Mouse (Mus musculus) intestine, postnatal 0 days (tissue): ENCODE results near the gene Nyx. TPM values are rescaled to one million over a fixed set of nuclear protein-coding genes. Genes with fewer than 3 reads are reported as not detected.

Experiments
- ATAC-seq: fragments of 200-750 bp; cut with Nextera tagmentation; 2 replicates; pipeline ENCODE4 v1.8.0; 2017; ENCODE audit warnings: mild to moderate bottlenecking, moderate TSS enrichment, moderate library complexity
- H3K27ac ChIP-seq: fragments of 300-500 bp; sonication (generic); 2 replicates; pipeline ENCODE4 v1.5.1; 2014; ENCODE audit warnings: mild to moderate bottlenecking, low read depth, low read length, moderate library complexity
- H3K27me3 ChIP-seq: fragments of 300-500 bp; sonication (generic); replicated peaks from 2 replicates; pipeline ENCODE4 v1.6.1; 2014; ENCODE audit warnings: low read length, mixed read lengths; ENCODE audit not compliant: control insufficient read depth, insufficient read depth
- H3K36me3 ChIP-seq: fragments of 300-500 bp; sonication (generic); 2 replicates; pipeline ENCODE4 v1.6.1; 2014; ENCODE audit warnings: mild to moderate bottlenecking, moderate library complexity; ENCODE audit not compliant: control insufficient read depth, insufficient read depth
- H3K4me1 ChIP-seq: fragments of 300-500 bp; sonication (generic); replicated peaks from 2 replicates; pipeline ENCODE4 v1.6.1; 2014; ENCODE audit warnings: antibody characterized with exemption, low read length, mixed read lengths; ENCODE audit not compliant: control insufficient read depth, insufficient read depth
- H3K4me2 ChIP-seq: fragments of 300-500 bp; sonication (generic); replicated peaks from 2 replicates; pipeline ENCODE4 v1.6.1; 2014; ENCODE audit warnings: low read depth, mild to moderate bottlenecking, moderate library complexity
- H3K4me3 ChIP-seq: fragments of 300-500 bp; sonication (generic); 2 replicates; pipeline ENCODE4 v1.5.1; 2014; ENCODE audit warnings: low read depth, low read length
- H3K9ac ChIP-seq: fragments of 300-500 bp; sonication (generic); 2 replicates; pipeline ENCODE4 v1.6.1; 2014; ENCODE audit warnings: mild to moderate bottlenecking, low read depth, low read length
- H3K9me3 ChIP-seq: fragments of 300-500 bp; sonication (generic); 2 replicates; pipeline ENCODE4 v1.6.1; 2016; ENCODE audit warnings: mixed run types; ENCODE audit not compliant: control insufficient read depth
- CTCF ChIP-seq: sonication (generic); IDR thresholded peaks from 2 replicates; pipeline ENCODE4 v1.5.1; 2016; ENCODE audit warnings: low read depth, mild to moderate bottlenecking, control low read depth, antibody characterized with exemption, moderate library complexity
- WGBS: fragments of 180-500 bp; shearing (Covaris S2); extraction: QIAGEN DNeasy Blood & Tissue Kit; methylation state at CpG from one replicate; pipeline ENCODE4 v1.1.7; 2014; 5-methylcytosine and 5-hydroxymethylcytosine counted together
- polyA plus RNA-seq: library from polyadenylated mRNA; unstranded; fragments of >200 nt; fragmentation: Nextera tagmentation; extraction: Ambion mirVana; gene quantifications from 2 replicates; pipeline ENCODE4 v1.2.1, GENCODE M21; 2015

Nyx gene
- polyA plus RNA-seq, 1 experiment from 2014 or later: 0.09 TPM

- Histone ChIP-seq H3K27me3 (no peaks in the 10 kb centered on the region), H3K9ac (no peak overlapping the region), H3K9me3 (no peaks in the 10 kb centered on the region), H3K4me1 (no peaks in the 10 kb centered on the region), H3K36me3 (no peaks in the 10 kb centered on the region), H3K27ac (no peak overlapping the region), H3K4me3 (no peak overlapping the region), H3K4me2 (no peak overlapping the region)
- 83% methylated on average over 3 of the region's 3 CpGs for WGBS
- no peak for ATAC-seq
- TF ChIP-seq CTCF: no peak
Measured at GRCm38 (mm10) chrX:13471925-13472324, 6.0 kb downstream of the Nyx start.

DNA sequence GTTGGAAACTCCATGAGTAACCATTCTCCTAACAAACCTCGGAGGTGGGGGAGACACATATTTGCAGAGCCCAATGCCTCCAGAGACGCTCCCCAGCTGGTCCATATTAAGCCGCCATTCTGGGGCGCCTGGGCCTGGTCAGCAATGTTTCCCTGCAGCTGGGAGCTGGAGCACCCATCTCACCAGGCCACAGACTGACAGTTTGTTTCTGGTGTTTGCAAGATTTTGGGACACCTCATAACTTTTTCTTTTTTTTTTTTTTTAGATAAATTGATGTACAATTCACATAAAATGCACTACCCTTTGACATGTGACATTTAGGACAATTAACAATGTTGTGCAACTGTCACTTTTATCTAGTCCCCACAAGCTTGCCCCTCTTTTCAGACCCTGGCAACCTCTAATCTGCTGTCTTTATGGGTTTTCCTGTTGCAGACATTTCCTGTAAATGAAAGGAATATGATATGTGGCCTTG, 6.9 kb downstream of the Nyx start:
- no peak for ATAC-seq
- Histone ChIP-seq H3K4me1 (no peaks in the 10 kb centered on the region), H3K4me2 (no peak overlapping the region), H3K27ac (no peak overlapping the region), H3K36me3 (no peaks in the 10 kb centered on the region), H3K9ac (no peak overlapping the region), H3K9me3 (no peaks in the 10 kb centered on the region), H3K4me3 (no peak overlapping the region), H3K27me3 (no peaks in the 10 kb centered on the region)
- 70% methylated on average over 4 of the region's 4 CpGs for WGBS
- no peak for TF ChIP-seq CTCF

DNA sequence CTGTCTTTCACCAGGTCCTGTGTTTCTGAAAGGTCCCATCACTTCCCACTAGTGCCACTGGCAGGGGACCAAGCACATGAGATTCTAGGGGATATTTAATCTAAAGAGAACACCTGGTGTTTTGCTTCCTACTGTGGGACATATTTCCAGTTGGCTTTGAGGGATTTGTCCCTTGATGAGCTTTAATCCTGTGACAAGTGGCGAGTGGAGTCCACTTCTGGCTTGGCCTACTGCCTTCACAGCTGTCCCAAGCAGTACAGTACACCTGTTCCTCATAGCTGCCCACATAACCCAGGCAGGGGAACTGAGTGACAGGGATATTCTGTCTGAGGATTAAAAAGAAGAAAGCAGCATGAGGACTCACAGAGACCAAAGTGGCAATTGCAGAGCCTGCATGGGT, 9.5 kb downstream of the Nyx start:
- Histone ChIP-seq H3K27ac (no peak overlapping the region), H3K36me3 (no peaks in the 10 kb centered on the region), H3K9ac (no peak overlapping the region), H3K9me3 (no peaks in the 10 kb centered on the region), H3K4me2 (no peak overlapping the region), H3K27me3 (no peaks in the 10 kb centered on the region), H3K4me1 (no peaks in the 10 kb centered on the region), H3K4me3 (no peak overlapping the region)
- ATAC-seq: no peak
- TF ChIP-seq CTCF: no peak
- 74% methylated on average over 1 of the region's 1 CpGs for WGBS

DNA sequence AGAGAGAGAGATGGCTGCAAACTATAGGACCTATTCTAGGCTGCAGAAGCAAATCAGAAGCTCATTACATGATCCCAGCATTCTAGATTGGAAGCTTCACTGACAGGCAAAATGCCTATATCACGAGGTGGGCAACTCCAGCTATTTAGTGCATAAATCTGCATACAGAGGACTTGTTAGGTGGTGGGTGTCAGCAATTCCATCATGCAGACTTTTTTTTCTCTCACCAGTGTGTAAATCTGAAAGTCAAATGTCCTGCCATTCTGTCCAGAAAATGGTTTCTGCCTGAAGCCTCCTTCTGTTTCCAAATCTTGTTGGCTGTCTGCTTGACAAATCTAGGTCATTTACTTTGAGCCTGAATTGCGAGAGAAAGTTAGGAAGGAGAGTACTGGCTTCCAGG, 11.7 kb downstream of the Nyx start:
- no peaks in the 10 kb centered on the region for H3K4me1 ChIP-seq
- H3K4me3 ChIP-seq: no peak overlapping the region
- H3K36me3 ChIP-seq: no peaks in the 10 kb centered on the region
- ATAC-seq: no peak
- H3K9ac ChIP-seq: no peak overlapping the region
- WGBS: 59% methylated on average over 2 of the region's 2 CpGs
- no peaks in the 10 kb centered on the region for H3K27me3 ChIP-seq
- no peak overlapping the region for H3K27ac ChIP-seq
- H3K4me2 ChIP-seq: no peak overlapping the region
- H3K9me3 ChIP-seq: no peaks in the 10 kb centered on the region
- TF ChIP-seq CTCF: no peak

- no peaks in the 10 kb centered on the region for H3K36me3 ChIP-seq
- H3K9ac ChIP-seq: no peak overlapping the region
- H3K4me1 ChIP-seq: no peaks in the 10 kb centered on the region
- no peak for TF ChIP-seq CTCF
- 56% methylated on average over 5 of the region's 5 CpGs for WGBS
- H3K27me3 ChIP-seq: no peaks in the 10 kb centered on the region
- no peak overlapping the region for H3K27ac ChIP-seq
- H3K4me3 ChIP-seq: no peak overlapping the region
- no peak for ATAC-seq
- H3K9me3 ChIP-seq: no peaks in the 10 kb centered on the region
- H3K4me2 ChIP-seq: no peak overlapping the region
Measured at GRCm38 (mm10) chrX:13478298-13478697, 12.4 kb downstream of the Nyx start.

GRCm38 (mm10) chrX:13479570-13479969, 13.7 kb downstream of the Nyx start:
- Histone ChIP-seq H3K9me3 (no peaks in the 10 kb centered on the region), H3K9ac (no peak overlapping the region), H3K27me3 (no peaks in the 10 kb centered on the region), H3K36me3 (no peaks in the 10 kb centered on the region), H3K4me3 (no peak overlapping the region), H3K4me2 (no peak overlapping the region), H3K4me1 (no peaks in the 10 kb centered on the region), H3K27ac (no peak overlapping the region)
- ATAC-seq: no peak
- no peak for TF ChIP-seq CTCF

DNA sequence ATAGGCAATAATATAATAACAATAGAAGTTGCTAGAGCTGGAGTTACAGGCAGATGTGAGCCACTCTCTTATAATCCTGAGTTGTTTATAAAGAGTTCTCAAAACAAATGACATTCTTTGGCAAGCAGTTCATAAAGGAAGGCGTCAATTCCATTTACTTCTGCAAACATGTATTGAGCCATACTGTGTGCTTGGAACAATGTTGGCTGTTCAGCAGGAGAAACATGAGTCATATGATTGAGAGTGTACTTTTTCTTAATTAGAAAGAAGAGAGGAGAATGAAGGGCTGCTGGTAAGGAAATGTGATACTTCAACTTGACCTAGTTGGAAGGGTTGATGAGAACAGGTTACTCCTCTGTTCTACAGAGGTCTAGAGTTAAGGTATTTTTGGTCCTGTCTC, 16.7 kb downstream of the Nyx start:
- Histone ChIP-seq H3K4me2 (no peak overlapping the region), H3K27me3 (no peaks in the 10 kb centered on the region; the same call in none of the 2 replicates), H3K4me3 (no peak overlapping the region), H3K36me3 (no peaks in the 10 kb centered on the region), H3K9ac (no peak overlapping the region), H3K27ac (no peak overlapping the region), H3K4me1 (no peaks in the 10 kb centered on the region), H3K9me3 (no peaks in the 10 kb centered on the region)
- 57% methylated on average over 1 of the region's 1 CpGs for WGBS
- TF ChIP-seq CTCF: no peak
- no peak for ATAC-seq
